Mouse (Mus musculus): Measurements from ENCODE around the gene Caml.
"Not testable (repeated sequence)": the region's sequence is repeated elsewhere in the genome, so short reads cannot be mapped to it uniquely, and the experiment has no call there.

The Caml gene

DNA sequence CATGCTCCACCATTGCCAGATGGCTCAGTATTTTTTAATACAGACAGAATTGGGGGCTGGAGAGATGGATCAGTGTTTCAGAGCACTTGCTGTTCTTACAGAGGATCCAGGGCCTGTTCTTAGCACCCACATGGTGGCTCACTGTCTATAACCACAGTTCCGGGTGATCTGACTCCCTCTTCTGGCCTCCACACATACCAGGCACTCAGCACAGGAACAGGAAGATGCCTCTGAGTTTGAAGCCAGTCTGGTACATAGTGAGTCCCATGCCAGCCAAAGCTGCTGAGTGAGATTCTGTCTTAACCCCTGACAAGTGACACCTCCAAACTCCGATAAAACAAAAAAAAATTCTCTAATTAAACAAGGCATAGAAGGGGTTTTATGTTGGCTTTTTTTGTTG, 2.5 kb upstream of the Caml start:
- DNase-seq (ENCODE audit: extremely low read depth, low read depth) = no peak

DNA sequence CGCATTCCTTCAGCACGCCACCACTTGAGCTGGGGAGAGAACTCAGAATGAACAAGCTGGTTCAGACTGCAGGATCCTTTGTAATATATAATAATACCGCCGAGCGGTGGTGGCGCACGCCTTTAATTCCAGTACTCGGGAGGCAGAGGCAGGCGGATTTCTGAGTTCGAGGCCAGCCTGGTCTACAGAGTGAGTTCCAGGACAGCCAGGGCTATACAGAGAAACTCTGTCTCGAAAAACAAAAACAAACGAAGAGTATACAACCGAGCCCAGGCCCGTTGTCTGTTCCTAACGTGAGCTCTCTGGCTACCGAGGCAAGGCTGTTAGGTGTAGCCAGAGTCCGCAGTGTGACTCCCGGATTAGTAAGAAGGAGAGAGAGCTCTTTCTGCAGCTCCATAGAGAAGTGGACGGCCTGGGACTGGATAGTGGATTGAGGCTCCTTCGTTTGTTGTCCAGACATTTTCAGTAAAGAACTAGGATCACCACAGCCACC, 603 bp upstream of the Caml start:
- not testable (repeated sequence) for DNase-seq (ENCODE audit: extremely low read depth, low read depth)

DNA sequence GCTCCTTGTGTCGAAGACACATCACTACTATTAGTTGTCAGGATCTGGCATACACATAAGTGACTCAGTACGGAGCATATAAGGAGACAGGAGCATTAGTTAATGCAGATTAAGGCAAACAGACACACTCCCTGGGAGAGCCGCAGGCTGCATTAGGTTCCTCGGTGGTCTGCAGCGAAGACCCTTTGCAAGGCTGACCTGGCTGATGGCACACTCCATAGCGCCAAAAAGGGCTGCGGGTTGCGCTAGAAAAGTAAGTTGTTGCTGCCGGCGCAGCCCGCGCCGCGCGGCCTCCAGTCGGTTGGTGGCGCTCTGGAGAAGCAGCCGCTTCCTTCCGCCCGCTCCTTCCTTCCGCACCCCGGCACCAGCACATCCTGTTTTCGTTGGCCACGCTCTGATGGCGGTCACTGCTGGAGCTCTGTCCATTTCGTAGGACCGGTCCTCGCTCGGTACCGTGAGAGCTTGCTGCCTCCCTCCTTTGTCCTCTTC, 11.9 kb downstream of the Caml start, which contains the start of gene Ddx46:
Gene Ddx46, plus strand, starts transcription at position 389 of the 489 bp plus-strand sequence.
- peak; percentile 83 for DNase-seq (ENCODE audit: extremely low read depth, low read depth)

DNA sequence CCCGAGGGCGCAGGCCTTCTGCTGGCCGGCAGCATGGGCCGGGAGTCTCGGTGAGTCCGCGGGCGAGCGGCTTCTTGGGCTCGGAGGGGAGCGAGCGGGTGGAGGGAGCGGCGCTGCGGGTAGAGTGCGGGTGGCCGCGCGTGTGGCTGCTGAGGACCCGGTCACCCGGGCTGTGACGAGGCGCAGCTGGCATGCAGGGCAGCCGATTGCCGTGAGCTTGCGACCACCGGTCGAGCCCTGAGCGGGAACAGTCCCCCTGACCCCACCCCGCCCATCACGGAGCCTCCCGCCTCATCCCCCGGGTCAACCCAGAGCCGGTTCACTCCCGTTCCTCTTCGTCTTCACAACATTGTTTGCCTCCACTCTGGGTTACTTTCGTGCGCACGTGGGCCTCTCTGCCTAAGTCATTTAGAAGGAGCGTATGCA, 12.4 kb downstream of the Caml start:
- DNase-seq (ENCODE audit: extremely low read depth, low read depth) = no peak

DNA sequence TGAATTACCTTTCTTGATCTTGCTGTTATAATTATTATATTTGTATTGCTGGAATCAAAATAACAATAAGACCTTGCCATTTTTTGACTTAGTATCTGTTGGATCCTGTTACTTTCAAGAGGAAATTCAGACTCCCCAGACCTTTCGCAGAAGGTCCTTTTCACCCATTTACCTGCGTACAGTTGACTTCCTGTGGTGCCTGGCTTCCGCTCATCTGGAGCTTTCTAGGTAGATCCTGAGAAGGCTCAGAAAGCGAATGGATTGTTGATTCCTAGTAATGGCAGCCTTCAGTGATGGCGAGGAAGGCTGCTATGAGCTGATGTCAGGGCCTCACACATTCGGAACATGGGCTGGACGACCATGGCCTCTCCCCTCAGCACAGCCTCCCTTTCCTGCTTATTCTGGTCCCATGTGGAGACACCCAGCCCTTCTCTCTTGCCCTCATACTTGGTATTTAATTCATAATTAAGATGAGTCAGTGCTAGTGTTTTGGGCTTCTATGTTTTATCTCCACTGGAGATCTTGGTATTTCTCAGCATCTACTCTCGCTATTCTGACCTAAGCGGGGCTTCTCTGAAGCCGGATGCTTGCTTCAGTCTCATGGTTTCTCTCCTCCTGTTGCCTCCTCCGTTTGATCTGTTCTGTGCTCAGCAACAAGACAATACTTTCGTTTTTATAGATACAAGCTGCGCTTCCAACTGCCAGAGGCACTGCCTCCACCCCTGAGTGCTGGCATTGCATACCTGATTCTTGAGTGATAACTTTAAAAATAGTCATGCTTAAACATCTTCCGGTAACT, 13.6 kb downstream of the Caml start:
- no peak for DNase-seq (ENCODE audit: extremely low read depth, low read depth)

DNA sequence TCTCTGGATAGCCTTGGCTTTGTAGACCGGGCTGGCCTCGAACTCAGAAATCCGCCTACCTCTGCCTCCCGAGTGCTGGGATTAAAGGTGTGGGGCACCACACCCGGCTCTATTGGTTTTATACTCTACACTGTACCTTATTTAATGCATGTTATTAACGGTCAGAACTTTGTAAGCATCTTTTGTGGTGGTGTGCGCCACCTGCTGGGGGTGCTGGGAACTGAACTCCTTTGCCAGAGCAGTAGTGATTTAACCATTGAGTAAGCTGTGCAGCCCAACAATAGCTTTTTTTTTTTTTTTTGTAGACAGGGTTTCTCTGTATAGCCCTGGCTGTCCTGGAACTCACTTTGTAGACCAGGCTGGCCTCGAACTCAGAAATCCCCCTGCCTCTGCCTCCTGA, 17.7 kb downstream of the Caml start:
- DNase-seq (ENCODE audit: extremely low read depth, low read depth) = peak; percentile 62

DNA sequence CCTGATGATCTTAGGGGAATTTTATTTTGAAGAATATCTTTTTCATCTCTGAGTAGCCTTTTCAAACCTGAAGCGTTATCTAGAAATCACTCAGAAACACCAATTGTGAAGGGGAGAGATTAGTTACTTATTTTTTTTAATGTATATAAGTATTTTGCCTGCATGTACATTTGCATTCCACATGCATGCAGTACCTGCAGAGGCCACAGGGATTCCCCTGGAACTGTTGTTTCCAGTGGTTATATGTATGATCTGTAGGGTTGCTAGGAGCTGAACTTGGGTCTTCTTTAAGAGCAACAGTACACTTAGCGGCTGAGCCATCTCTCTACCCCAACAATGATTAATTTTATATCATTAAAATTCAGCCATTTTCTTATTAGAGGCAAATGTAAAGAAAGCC, 21.7 kb downstream of the Caml start:
- DNase-seq (ENCODE audit: extremely low read depth, low read depth) = peak; percentile 32

DNA sequence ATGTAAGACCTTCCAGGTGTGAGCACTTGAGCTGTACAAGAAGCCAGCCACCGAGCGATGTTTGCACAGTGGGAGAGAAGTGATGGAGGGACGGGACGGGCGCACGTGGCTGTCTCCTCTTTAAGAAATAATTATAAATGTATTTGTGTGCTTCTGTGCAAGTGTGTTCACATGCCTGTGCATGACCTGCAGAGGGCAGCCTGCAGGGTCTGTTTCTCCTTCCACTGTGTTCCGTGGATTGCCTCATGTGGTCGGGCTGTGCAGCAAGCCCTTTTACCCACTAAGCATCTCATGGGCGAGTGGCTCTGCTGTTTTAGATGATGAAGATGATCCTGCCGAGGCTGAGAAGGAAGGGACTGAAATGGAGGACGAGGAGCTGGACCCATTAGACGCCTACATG, 27.3 kb downstream of the Caml start:
- DNase-seq (ENCODE audit: extremely low read depth, low read depth) = no peak

DNA sequence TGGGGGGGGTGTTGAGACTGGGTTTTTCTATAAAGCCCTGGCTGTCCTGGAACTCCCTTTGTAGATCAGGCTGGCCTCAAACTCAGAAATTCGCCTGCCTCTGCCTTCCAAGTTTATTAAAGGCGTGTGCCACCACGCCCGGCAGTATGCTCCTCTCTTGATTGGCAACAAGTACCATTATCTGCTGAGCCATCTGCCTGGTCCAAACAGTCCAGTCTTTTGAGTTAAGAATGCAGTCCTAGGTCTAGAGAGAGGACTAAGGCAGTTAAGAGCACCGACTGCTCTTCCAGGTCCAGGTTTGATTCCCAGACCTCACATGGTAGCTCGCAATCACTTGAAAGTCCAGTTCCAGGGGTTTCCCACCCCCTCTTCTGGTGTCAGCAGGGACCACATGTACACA, 28.2 kb downstream of the Caml start:
- no peak for DNase-seq (ENCODE audit: extremely low read depth, low read depth)

DNA sequence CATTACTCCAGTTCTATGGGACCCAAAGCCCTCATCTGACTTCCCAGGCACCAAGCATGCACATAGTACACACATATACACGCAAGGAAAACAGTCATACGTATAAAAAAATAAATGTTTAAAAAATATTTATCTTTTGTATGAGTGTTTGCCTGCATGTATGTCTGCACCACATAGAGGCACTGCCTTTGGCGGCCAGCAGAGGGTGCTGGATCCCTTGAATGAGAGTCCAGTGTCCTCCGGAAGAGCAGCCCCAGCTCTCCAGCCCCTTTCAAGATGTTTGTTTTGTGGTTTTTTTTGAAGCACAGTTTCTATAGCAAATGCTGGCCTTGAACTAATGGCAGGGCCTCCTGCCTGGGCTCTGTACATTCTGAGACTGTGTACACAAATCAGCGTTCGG, 45.7 kb downstream of the Caml start:
- DNase-seq (ENCODE audit: extremely low read depth, low read depth) = peak; percentile 23

DNA sequence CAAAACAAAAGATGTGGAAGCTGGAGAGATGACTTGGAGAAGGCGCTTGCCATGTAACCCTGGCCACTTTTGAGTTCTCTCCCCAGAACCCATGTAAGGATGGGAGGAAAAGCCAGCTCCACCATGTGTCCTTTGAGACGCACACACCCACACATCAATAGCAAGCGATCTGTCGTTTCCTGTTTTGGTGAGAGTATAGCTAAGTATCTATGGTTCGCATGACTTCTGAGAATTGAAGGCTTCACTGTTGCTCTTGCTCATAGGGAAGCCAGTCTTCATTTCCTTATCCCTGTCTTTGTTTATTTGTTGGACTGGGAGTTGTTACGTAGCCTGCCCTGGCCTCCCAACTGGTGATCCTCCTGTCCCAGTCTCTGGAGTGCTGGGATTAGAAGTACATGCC, 49.9 kb downstream of the Caml start:
- no peak for DNase-seq (ENCODE audit: extremely low read depth, low read depth)

DNA sequence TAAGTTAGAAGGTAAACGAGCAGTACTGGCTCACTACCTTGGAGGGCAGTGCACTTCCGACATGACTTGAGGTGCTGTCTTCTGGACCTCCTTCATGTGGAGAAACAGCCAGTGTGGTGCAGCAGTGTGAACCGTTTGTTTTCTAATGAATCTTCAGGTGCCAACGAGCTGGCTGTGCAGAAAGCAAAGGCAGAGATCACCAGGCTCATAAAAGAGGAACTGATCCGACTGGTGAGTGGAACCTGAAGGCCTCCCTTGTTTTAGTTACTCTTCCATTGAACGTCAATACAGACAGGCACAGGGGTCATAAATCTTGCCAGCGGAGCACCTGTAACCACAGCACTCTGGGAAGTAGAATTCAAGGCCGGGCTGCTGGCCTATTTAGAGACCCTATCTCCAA, 54.6 kb downstream of the Caml start:
- no peak for DNase-seq (ENCODE audit: extremely low read depth, low read depth)
